Mouse (Mus musculus) lung, embryonic 16.5 days (tissue): ENCODE data around the gene 4930486L24Rik. TPM values are rescaled to one million over a fixed set of nuclear protein-coding genes. Genes with fewer than 3 reads are reported as not detected.

Source experiments
- ATAC-seq: fragments of 200-750 bp; cut with Nextera tagmentation; 2 replicates; pipeline ENCODE4 v1.8.0; 2017; ENCODE audit warnings: low read depth, mild to moderate bottlenecking, moderate library complexity
- H3K27ac ChIP-seq: fragments of 300-500 bp; sonication (generic); 2 replicates; pipeline ENCODE4 v1.5.1; 2014; ENCODE audit warnings: mild to moderate bottlenecking, control low read depth, low read length
- H3K27me3 ChIP-seq: fragments of 300-500 bp; sonication (generic); 2 replicates; pipeline ENCODE4 v1.6.1; 2014; ENCODE audit warnings: low read depth, low read length, mixed read lengths; ENCODE audit not compliant: control insufficient read depth, insufficient read depth
- H3K36me3 ChIP-seq: fragments of 300-500 bp; sonication (generic); 2 replicates; pipeline ENCODE4 v1.6.1; 2014; ENCODE audit warnings: low read length; ENCODE audit not compliant: control insufficient read depth, insufficient read depth
- H3K4me1 ChIP-seq: fragments of 300-500 bp; sonication (generic); replicated peaks from 2 replicates; pipeline ENCODE4 v1.6.1; 2014; ENCODE audit warnings: low read length, mixed read lengths; ENCODE audit not compliant: control insufficient read depth, insufficient read depth
- H3K4me2 ChIP-seq: fragments of 300-500 bp; sonication (generic); 2 replicates; pipeline ENCODE4 v1.6.1; 2014; ENCODE audit warnings: low read depth, low read length, control low read depth
- H3K4me3 ChIP-seq: fragments of 300-500 bp; sonication (generic); 2 replicates; pipeline ENCODE4 v1.5.1; 2014; ENCODE audit warnings: mild to moderate bottlenecking, low read length, control low read depth
- H3K9ac ChIP-seq: fragments of 300-500 bp; sonication (generic); 2 replicates; pipeline ENCODE4 v1.6.1; 2014; ENCODE audit warnings: low read length, control low read depth
- H3K9me3 ChIP-seq: fragments of 300-500 bp; sonication (generic); 2 replicates; pipeline ENCODE4 v1.6.1; 2016; ENCODE audit warnings: low read length; ENCODE audit not compliant: control insufficient read depth
- WGBS: fragments of 180-500 bp; shearing (Covaris S2); extraction: QIAGEN DNeasy Blood & Tissue Kit; methylation state at CpG from one replicate; pipeline ENCODE4 v1.1.7; 2014; 5-methylcytosine and 5-hydroxymethylcytosine counted together
- polyA plus RNA-seq: library from polyadenylated mRNA; unstranded; fragments of >200 nt; fragmentation: Nextera tagmentation; extraction: Ambion mirVana; gene quantifications from 2 replicates; pipeline ENCODE4 v1.2.1, GENCODE M21; 2015

Gene 4930486L24Rik
- polyA plus RNA-seq, 1 experiment from 2014 or later: not detected

GRCm38 (mm10) chr13:60839353-60839902 is 24.8 kb downstream of the 4930486L24Rik start:
- no peak for ATAC-seq
- no peaks in the 10 kb centered on the region for H3K9me3 ChIP-seq
- no peaks in the 10 kb centered on the region for H3K27me3 ChIP-seq
- no peaks in the 10 kb centered on the region for H3K36me3 ChIP-seq
- H3K27ac ChIP-seq: no peak overlapping the region
- H3K9ac ChIP-seq: no peak overlapping the region
- no peak overlapping the region for H3K4me3 ChIP-seq
- H3K4me1 ChIP-seq: no peaks in the 10 kb centered on the region
- H3K4me2 ChIP-seq: no peak overlapping the region
- 52% methylated on average over 2 of the region's 2 CpGs for WGBS

- Histone ChIP-seq H3K9me3 (no peaks in the 10 kb centered on the region), H3K36me3 (no peaks in the 10 kb centered on the region), H3K4me2 (no peak overlapping the region), H3K4me1 (no peaks in the 10 kb centered on the region), H3K9ac (no peak overlapping the region), H3K27me3 (no peaks in the 10 kb centered on the region), H3K27ac (no peak overlapping the region), H3K4me3 (no peak overlapping the region)
- 60% methylated on average over 3 of the region's 3 CpGs for WGBS
- ATAC-seq: no peak
These were observed 38.2 kb downstream of the 4930486L24Rik start for GRCm38 (mm10) chr13:60826052-60826451.

- Histone ChIP-seq H3K27ac (no peak overlapping the region), H3K4me1 (no peaks in the 10 kb centered on the region), H3K4me3 (no peak overlapping the region), H3K4me2 (no peak overlapping the region), H3K9me3 (no peaks in the 10 kb centered on the region), H3K36me3 (no peaks in the 10 kb centered on the region), H3K9ac (no peak overlapping the region), H3K27me3 (no peaks in the 10 kb centered on the region)
- no peak for ATAC-seq
- 54% methylated on average over 3 of the region's 3 CpGs for WGBS
These were observed 43.6 kb downstream of the 4930486L24Rik start for GRCm38 (mm10) chr13:60820486-60821175.

GRCm38 (mm10) chr13:60819469-60819868 is 44.8 kb downstream of the 4930486L24Rik start:
- no peaks in the 10 kb centered on the region for H3K4me1 ChIP-seq
- ATAC-seq: no peak
- no peaks in the 10 kb centered on the region for H3K36me3 ChIP-seq
- WGBS: 7% methylated on average over 7 of the region's 7 CpGs
- no peak overlapping the region for H3K4me3 ChIP-seq
- H3K27ac ChIP-seq: no peak overlapping the region
- no peak overlapping the region for H3K4me2 ChIP-seq
- H3K27me3 ChIP-seq: no peaks in the 10 kb centered on the region
- H3K9ac ChIP-seq: no peak overlapping the region
- no peaks in the 10 kb centered on the region for H3K9me3 ChIP-seq

- 44% methylated on average over 1 of the region's 1 CpGs for WGBS
- H3K27ac ChIP-seq: no peak overlapping the region
- H3K27me3 ChIP-seq: no peaks in the 10 kb centered on the region
- H3K4me3 ChIP-seq: no peak overlapping the region
- H3K4me1 ChIP-seq: no peaks in the 10 kb centered on the region
- H3K36me3 ChIP-seq: no peaks in the 10 kb centered on the region
- no peaks in the 10 kb centered on the region for H3K9me3 ChIP-seq
- ATAC-seq: no peak
- no peak overlapping the region for H3K9ac ChIP-seq
- H3K4me2 ChIP-seq: no peak overlapping the region
These were observed 50.6 kb downstream of the 4930486L24Rik start for GRCm38 (mm10) chr13:60813722-60814121.

- H3K9ac ChIP-seq: no peak overlapping the region
These were observed 51.5 kb downstream of the 4930486L24Rik start for GRCm38 (mm10) chr13:60812768-60813167.

GRCm38 (mm10) chr13:60809690-60810089 is 54.6 kb downstream of the 4930486L24Rik start:
- Histone ChIP-seq H3K27ac (no peak overlapping the region), H3K4me2 (no peak overlapping the region), H3K4me3 (no peak overlapping the region), H3K36me3 (no peaks in the 10 kb centered on the region), H3K9me3 (no peaks in the 10 kb centered on the region), H3K9ac (no peak overlapping the region), H3K4me1 (no peaks in the 10 kb centered on the region), H3K27me3 (no peaks in the 10 kb centered on the region)
- 56% methylated on average over 2 of the region's 2 CpGs for WGBS
- no peak for ATAC-seq

More at GRCm38 (mm10) chr13:60812768-60813167, 51.5 kb downstream of the 4930486L24Rik start:
- no peaks in the 10 kb centered on the region for H3K36me3 ChIP-seq
- H3K4me2 ChIP-seq: no peak overlapping the region
- H3K4me1 ChIP-seq: no peaks in the 10 kb centered on the region
- no peaks in the 10 kb centered on the region for H3K9me3 ChIP-seq
- H3K27me3 ChIP-seq: no peaks in the 10 kb centered on the region
- 49% methylated on average over 6 of the region's 6 CpGs for WGBS
- no peak overlapping the region for H3K4me3 ChIP-seq
- ATAC-seq: no peak
- no peak overlapping the region for H3K27ac ChIP-seq

GRCm38 (mm10) chr13:60802749-60803148 is 61.5 kb downstream of the 4930486L24Rik start, which contains the start of gene Ctsll3:
Gene Ctsll3, minus strand, starts transcription at chr13:60802849.
- H3K36me3 ChIP-seq: no peaks in the 10 kb centered on the region
- H3K27me3 ChIP-seq: no peaks in the 10 kb centered on the region
- H3K4me2 ChIP-seq: no peak within 1 kb of the TSS
- no peak for ATAC-seq
- no peak within 1 kb of the TSS for H3K9ac ChIP-seq
- H3K4me1 ChIP-seq: no peaks in the 10 kb centered on the region
- no peak within 1 kb of the TSS for H3K27ac ChIP-seq
- H3K4me3 ChIP-seq: no peak within 1 kb of the TSS
- 69% methylated on average over 1 of the region's 1 CpGs for WGBS
- no peaks in the 10 kb centered on the region for H3K9me3 ChIP-seq
